Mouse (Mus musculus) ES-Bruce4 (cell line): ENCODE data around the gene Isg20l2.

Experiments used
- CTCF ChIP-seq: IDR thresholded peaks from one replicate; pipeline ENCODE4 v1.8.1; 2011; ENCODE audit warnings: low read depth, low read length
- POLR2A ChIP-seq: IDR thresholded peaks from one replicate; pipeline ENCODE4 v1.8.1; 2011; ENCODE audit warnings: low read length; ENCODE audit not compliant: insufficient read depth

- no peak for TF ChIP-seq CTCF
- no peak for TF ChIP-seq POLR2A
These were observed 36.7 kb upstream of the Isg20l2 start for GRCm38 (mm10) chr3:87893367-87893905.
